Comparison of ENCODE assay signal across 8 mouse cellular contexts in the genomic region with DNA sequence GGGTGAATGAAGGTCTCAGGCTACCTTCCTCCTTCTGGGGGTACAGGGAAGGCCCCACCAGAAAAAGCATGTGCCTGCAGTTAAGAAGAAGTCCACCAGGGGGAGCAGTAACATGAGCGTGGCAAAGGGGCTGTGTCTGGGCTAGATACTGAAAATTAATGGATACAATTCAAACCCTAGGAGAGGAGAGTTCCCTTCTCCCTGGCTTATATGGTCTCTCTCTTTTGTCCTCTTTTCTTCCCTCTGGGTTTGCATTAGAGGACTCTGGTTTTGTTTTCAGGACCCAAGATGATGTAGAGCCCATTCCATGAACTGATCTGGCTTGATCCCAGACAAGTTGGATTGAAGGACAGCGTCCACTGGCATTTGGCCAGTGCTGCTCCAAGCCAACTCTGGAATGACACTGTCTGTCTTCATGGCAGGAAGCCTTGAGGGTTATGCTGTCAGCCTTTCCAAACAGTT.
A peak's percentile ranks its signal among the peaks of the same experiment; 100 is the strongest.
DNase-seq lines count a peak whose midpoint lies in the region; ATAC-seq and TF ChIP-seq lines count a peak whose summit lies in the region.
"Had no signal": no experiment of that assay in that cellular context is flagged by ENCODE, and none has a peak within 500 bp of the region (broad histone marks: within the 10 kb centered on the region; RNA-seq: fewer than 3 reads in every experiment).

No protein-coding gene starts in this region.

- H3K4me3 ChIP-seq in ES-Bruce4 (ENCODE audit: low read depth, low read length), result no peak overlapping the region
- no peak overlapping the region for H3K4me3 ChIP-seq in heart, postnatal 0 days (ENCODE audit: low read depth, low read length)
- no peak overlapping the region for H3K4me3 ChIP-seq in small intestine, adult 2 months (ENCODE audit: low read depth, low read length)
- H3K4me3 ChIP-seq: limb, embryonic 12.5 days had no signal

- ATAC-seq in heart, postnatal 0 days (ENCODE audit: insufficient read depth, low read depth), result peak; percentile 41

- H3K27ac ChIP-seq in ES-Bruce4 (ENCODE audit: insufficient read depth, low read length), result no peak overlapping the region
- no peak overlapping the region for H3K27ac ChIP-seq in heart, postnatal 0 days (ENCODE audit: low read depth)
- no peak overlapping the region for H3K27ac ChIP-seq in small intestine, adult 2 months (ENCODE audit: insufficient read depth, low read depth, low read length)
- H3K27ac ChIP-seq: limb, embryonic 12.5 days had no signal

- DNase-seq in adrenal gland, adult 8-10 months, result peak; percentile 52
- peak; percentile 45 for DNase-seq in embryo, embryonic 11.5 days (ENCODE audit: low read depth, low spot score)
- DNase-seq in heart, postnatal 0 days (ENCODE audit: low spot score), result peak; percentile 36
- peak; percentile 32 for DNase-seq in layer of hippocampus, adult 9-11 months
- peak; percentile 72 for DNase-seq in mesoderm, embryonic 11.5 days (ENCODE audit: low read depth, low spot score)

- TF ChIP-seq POLR2A in ES-Bruce4 (IDR thresholded peaks at IDR 0.05; ENCODE audit: insufficient read depth, low read length), result no peak
- no peak for TF ChIP-seq POLR2A in small intestine, adult 2 months (IDR thresholded peaks at IDR 0.05; ENCODE audit: low read depth, low read length)

- TF ChIP-seq EP300 in ES-Bruce4 (IDR thresholded peaks at IDR 0.05; ENCODE audit: insufficient read depth, low read depth, low read length), result no peak
- TF ChIP-seq EP300 in heart, postnatal 0 days (IDR thresholded peaks at IDR 0.05; ENCODE audit: low read depth), result no peak

- H3K27me3 ChIP-seq in ES-Bruce4 (ENCODE audit: control insufficient read depth, insufficient read depth, low read length, poor library complexity, severe bottlenecking), result no peaks in the 10 kb centered on the region
- H3K27me3 ChIP-seq in heart, postnatal 0 days (ENCODE audit: control insufficient read depth, insufficient read depth, low read length), result no peaks in the 10 kb centered on the region
- H3K27me3 ChIP-seq in small intestine, adult 2 months (ENCODE audit: control insufficient read depth, insufficient read depth, low read length), result no peaks in the 10 kb centered on the region
- H3K27me3 ChIP-seq: limb, embryonic 12.5 days had no signal

- no peaks in the 10 kb centered on the region for H3K4me1 ChIP-seq in ES-Bruce4 (ENCODE audit: control insufficient read depth, insufficient read depth, low read length)
- H3K4me1 ChIP-seq in heart, postnatal 0 days (ENCODE audit: control insufficient read depth, insufficient read depth), result no peaks in the 10 kb centered on the region
- H3K4me1 ChIP-seq in small intestine, adult 2 months (ENCODE audit: control insufficient read depth, insufficient read depth, insufficient read length, low read length), result no peaks in the 10 kb centered on the region
- H3K4me1 ChIP-seq: limb, embryonic 12.5 days had no signal

- H3K4me2 ChIP-seq in heart, postnatal 0 days (ENCODE audit: low read depth, low read length), result no peak overlapping the region
- H3K4me2 ChIP-seq: limb, embryonic 12.5 days had no signal

- 22% methylated on average over 2 of the region's 2 CpGs for WGBS in heart, postnatal 0 days
- 27% methylated on average over 2 of the region's 2 CpGs for WGBS in small intestine, adult 2 months

- H3K9me3 ChIP-seq in ES-Bruce4 (replicated peaks; ENCODE audit: control insufficient read depth, insufficient read depth, low read length, poor library complexity, severe bottlenecking), result no peaks in the 10 kb centered on the region; the same call in 1 of the 2 replicates
- 0 out of 2 replicates have a peak, but pooled peaks cover 1% of the 10 kb centered on the region for H3K9me3 ChIP-seq in heart, postnatal 0 days (replicated peaks; ENCODE audit: control insufficient read depth, low read length)
- H3K9me3 ChIP-seq: limb, embryonic 12.5 days had no signal

- TF ChIP-seq CTCF in ES-Bruce4 (IDR thresholded peaks at IDR 0.05; ENCODE audit: low read depth, low read length), result peak; percentile 57
- peak; percentile 83 for TF ChIP-seq CTCF in heart, postnatal 0 days (IDR thresholded peaks at IDR 0.05; ENCODE audit: low read depth)
- TF ChIP-seq CTCF in small intestine, adult 2 months (IDR thresholded peaks at IDR 0.05; ENCODE audit: extremely low read depth, insufficient read length, insufficient replicate concordance, low read depth, low read length), result peak; percentile 73; the same call in 1 of the 2 replicates

- H3K36me3 ChIP-seq in ES-Bruce4 (ENCODE audit: control insufficient read depth, insufficient read depth, low read length, poor library complexity, severe bottlenecking), result no peaks in the 10 kb centered on the region
- no peaks in the 10 kb centered on the region for H3K36me3 ChIP-seq in heart, postnatal 0 days (replicated peaks; ENCODE audit: control insufficient read depth, insufficient read depth, low read length)
- H3K36me3 ChIP-seq in small intestine, adult 2 months (ENCODE audit: control insufficient read depth, insufficient read depth, low read length), result no peaks in the 10 kb centered on the region
- H3K36me3 ChIP-seq: limb, embryonic 12.5 days had no signal

- no peak overlapping the region for H3K9ac ChIP-seq in ES-Bruce4 (ENCODE audit: low read depth, poor library complexity, severe bottlenecking)
- no peak overlapping the region for H3K9ac ChIP-seq in heart, postnatal 0 days (replicated peaks; ENCODE audit: low read depth, low read length)
- H3K9ac ChIP-seq: limb, embryonic 12.5 days had no signal
